Mouse (Mus musculus): ENCODE data around the gene BC049352. TPM values are rescaled to one million over a fixed set of nuclear protein-coding genes. Genes with fewer than 3 reads are reported as not detected.
A peak's percentile ranks its signal among the peaks of the same experiment; 100 is the strongest.

The BC049352 gene
- total RNA-seq, 2 experiments from 2014 or later, result not detected

DNA sequence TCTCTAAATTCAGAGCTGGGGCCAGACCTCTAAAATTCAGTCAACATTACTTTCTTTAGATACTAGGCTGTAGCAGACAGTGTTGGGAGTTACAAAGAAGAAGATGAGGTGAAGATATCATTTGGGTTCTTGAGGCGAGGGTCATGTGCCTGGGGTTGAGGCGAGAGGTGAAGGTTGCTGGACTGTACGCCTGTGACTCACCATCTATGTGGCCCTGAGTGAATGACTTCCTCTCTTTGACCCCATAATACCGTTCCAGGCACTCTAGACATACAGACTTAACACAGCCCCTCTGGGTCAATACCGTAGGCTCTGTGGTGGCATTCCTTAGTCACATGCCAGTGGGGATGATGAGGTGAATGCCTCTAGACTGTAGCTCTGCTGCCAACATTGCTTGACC is 100.7 kb downstream of the BC049352 start:
- intact Hi-C loops (cut with DNase I), result no loop called here

DNA sequence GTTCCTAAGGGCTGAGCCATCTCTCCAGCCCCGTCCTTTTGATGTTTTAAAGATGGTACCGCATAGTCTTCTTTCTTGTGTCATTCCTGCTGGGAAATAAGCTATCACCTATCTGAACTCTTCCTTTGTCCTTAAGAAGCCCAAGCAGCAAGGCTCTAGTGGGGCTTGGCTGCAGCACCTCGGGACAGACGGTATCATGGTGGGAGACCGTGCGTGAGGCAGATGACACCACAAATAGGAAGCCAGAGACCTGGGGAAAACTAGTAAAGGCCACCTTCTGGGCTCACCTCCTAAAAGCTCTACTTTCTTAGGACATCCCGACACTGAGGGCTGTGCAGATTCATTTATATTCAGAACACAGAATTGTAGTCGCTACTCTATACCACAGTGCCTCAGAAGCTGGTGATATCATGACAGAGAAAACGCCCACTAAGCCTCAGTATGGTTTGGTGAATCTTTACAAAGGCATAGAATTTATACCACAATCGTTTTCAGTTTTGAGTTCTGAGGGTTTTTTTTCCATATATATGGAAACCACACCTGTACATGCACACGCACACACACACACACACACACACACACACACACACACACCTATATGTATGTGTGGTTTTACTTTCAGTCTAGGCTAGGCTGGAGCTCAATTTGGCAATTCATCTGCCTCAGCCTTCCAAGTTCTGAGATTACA is 109.8 kb downstream of the BC049352 start:
- no peak for DNase-seq
- intact Hi-C loops (cut with DNase I), result no loop called here

More for the DNA sequence above, 100.7 kb downstream of the BC049352 start:
- no peak for DNase-seq

DNA sequence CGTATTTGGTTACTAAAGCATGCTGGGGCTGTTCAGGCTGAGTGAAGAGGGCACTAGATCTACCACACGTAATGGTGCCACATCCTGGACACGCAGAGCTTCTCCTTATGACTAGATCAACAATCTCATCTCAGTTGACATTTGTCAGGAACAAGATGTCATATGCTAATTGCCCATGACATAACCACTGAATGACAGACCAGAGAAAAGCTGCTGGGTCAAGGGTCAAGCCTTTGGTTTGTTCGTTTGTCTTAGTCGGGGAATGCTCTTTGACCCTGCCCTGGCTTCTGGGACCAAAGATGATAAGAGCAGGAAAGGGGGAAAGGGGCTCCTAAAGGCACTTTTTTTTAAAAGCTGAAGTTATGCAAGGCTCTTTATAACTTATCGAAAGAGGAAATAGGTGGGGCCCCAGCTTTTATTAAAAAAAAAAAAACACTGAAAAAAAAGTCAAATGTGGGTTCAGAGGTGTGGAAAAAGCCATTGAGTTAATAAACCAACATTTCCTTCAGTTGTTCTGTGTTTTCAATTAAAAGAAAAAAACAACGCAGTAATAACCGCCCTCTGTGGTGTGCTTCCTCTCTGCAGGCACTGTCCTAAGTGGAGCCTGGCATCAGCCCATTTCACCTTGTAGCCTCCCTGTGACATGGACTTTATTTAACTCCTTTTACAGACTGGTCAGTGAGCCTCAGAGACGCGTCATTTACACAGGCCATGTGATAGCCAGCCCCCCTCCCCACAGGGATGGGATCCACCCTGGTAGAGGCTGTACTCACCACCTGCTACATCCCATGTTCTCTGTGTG is 112.6 kb downstream of the BC049352 start:
- peak in 1 of 2 experiments; percentile 27 for DNase-seq
- intact Hi-C loops (cut with DNase I), result no loop called here

DNA sequence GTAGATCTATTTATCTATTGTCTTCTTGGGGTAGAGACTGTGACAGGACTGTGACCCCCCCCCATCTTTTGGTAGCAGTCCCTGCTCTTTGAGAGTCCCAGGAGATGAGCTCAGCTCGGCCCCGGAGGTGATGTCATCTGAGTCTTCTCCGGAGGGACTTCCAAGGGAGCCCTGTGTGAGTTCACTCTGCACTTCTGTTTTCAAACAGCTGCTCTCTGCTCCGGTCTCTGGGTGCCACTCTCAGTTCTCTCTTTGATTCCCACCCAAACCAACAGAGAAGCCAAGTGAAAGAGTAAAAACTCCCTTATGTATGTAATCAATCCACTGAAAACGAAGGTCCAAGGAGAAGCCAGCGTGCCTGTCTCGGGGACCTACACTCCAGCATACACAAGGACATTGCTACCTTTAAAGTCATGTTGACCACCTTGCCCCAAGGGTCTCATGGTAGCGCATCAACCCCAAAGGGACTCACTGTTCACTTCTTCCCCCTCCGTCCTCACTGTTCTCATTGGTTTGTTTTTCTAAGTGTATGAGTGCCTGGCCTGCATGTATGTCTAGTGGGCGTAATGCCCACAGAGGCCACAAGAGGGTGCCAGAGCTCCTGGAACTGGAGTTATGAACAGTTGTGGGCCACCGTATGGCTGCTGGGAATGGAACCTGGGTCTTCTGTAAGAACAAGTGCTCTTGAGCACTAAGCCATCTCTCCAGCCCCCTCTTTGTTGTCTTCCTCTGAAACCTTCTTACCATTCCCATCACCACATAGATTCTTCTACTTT is 117.6 kb downstream of the BC049352 start:
- peak in 1 of 2 experiments; percentile 57 for DNase-seq
- intact Hi-C loops (cut with DNase I), result loop anchor here (1.0 to 2.0 kb wide), 4 partner anchors 46 to 109 kb away; no protein-coding TSS in a partner anchor

Small RNA genes lying within 50 kb of the gene (microRNA-seq; reads per million reads assigned to microRNA genes)
- gene Mir7086 (ENCODE audit: borderline number of aligned reads in 2 of 2), result 0 reads per million in 2 experiments

Other genes starting within 250 kb of the BC049352 start
- 10 to 100 TPM; 40.7 to 44.8 TPM for gene Ube4a, start 216.4 kb upstream of the BC049352 start, total RNA-seq (2021)
- gene Cd3g, start 201.6 kb upstream of the BC049352 start, total RNA-seq (2021), result not detected
- gene Cd3d, start 200.2 kb upstream of the BC049352 start, total RNA-seq (2021), result under 1 TPM in 1 of 2 experiments, not detected in 1; 0.35 TPM
- under 1 TPM; 0.47 to 0.60 TPM for gene Cd3e, start 172.4 kb upstream of the BC049352 start, total RNA-seq (2021)
- 1 to 10 TPM in 1 of 2 experiments, under 1 TPM in 1; 0.76 to 1.2 TPM for gene Mpzl2, start 142.2 kb upstream of the BC049352 start, total RNA-seq (2021)
- 1 to 10 TPM; 1.4 to 1.5 TPM for gene Mpzl3, start 126.8 kb upstream of the BC049352 start, total RNA-seq (2021)
- gene Jaml, start 102.8 kb upstream of the BC049352 start, total RNA-seq (2021), result under 1 TPM; 0.19 to 0.24 TPM
- gene Scn2b, start 64.2 kb upstream of the BC049352 start, total RNA-seq (2021), result 1 to 10 TPM; 1.2 to 1.4 TPM
- 1 to 10 TPM; 6.3 to 7.6 TPM for gene Scn4b, start 43.6 kb upstream of the BC049352 start, total RNA-seq (2021)
- not detected for gene Tmprss4, start 22.1 kb downstream of the BC049352 start, total RNA-seq (2021)
- gene Il10ra, start 87.1 kb downstream of the BC049352 start, total RNA-seq (2021), result 1 to 10 TPM; 1.7 to 2.4 TPM
- 1 to 10 TPM; 2.4 to 3.6 TPM for gene Tmprss13, start 137.1 kb downstream of the BC049352 start, total RNA-seq (2021)
- gene Fxyd6, start 188.2 kb downstream of the BC049352 start, total RNA-seq (2021), result 10 to 100 TPM; 15.9 to 16.6 TPM
- gene Fxyd2, start 217.7 kb downstream of the BC049352 start, total RNA-seq (2021), result 1 to 10 TPM; 2.2 to 3.6 TPM
- not detected for gene Dscaml1, start 244.6 kb downstream of the BC049352 start, total RNA-seq (2021)

Data from heart, postnatal 36 days (tissue).